Comparison of ENCODE assay signal across 8 mouse cellular contexts in genomic region chr1:30780293-30780692, GRCm38 (mm10).
A peak's percentile ranks its signal among the peaks of the same experiment; 100 is the strongest.
DNase-seq lines count a peak whose midpoint lies in the region; ATAC-seq and TF ChIP-seq lines count a peak whose summit lies in the region.

No protein-coding gene starts in this region.

- H3K27ac ChIP-seq in midbrain, embryonic 10.5 days (replicated peaks): no peak overlapping the region

- 50% methylated on average over 6 of the region's 6 CpGs for WGBS in midbrain, embryonic 10.5 days

- TF ChIP-seq CTCF in Patski (IDR thresholded peaks at IDR 0.05): peak; percentile 57

- CTCF ChIA-PET in Patski (lab: Charles Lee): interaction anchor here (0.8 to 5.6 kb wide), 6 partner anchors 9 to 369 kb away, joined by 3 to 30 read pairs (median 4); no protein-coding TSS in a partner anchor

- H3K9me3 ChIP-seq in midbrain, embryonic 10.5 days (replicated peaks): no peaks in the 10 kb centered on the region

- no peak overlapping the region for H3K4me3 ChIP-seq in midbrain, embryonic 10.5 days

- peak; percentile 18 for DNase-seq in heart, adult 8-10 months (ENCODE audit: low spot score)
- no peak for DNase-seq in heart, adult 9 months (ENCODE audit: low spot score in 2 of 2)
- peak; percentile 67 for DNase-seq in A20 (ENCODE audit: low read depth, low spot score)
- no peak for DNase-seq in Patski (ENCODE audit: low read depth, low spot score)
- peak; percentile 74 for DNase-seq in kidney, adult 9 months
- peak; percentile 47 for DNase-seq in thymus, postnatal 14 days
- no peak for DNase-seq in cerebellum, adult 18-20 months
- no peak for DNase-seq in midbrain, embryonic 10.5 days (ENCODE audit: low spot score)

- POLR2A ChIA-PET in Patski (lab: Charles Lee): no interaction called here

- in situ Hi-C loops in Patski (cut with MboI; ENCODE audit: low pct_unique_long_range_greater_than_20kb): loop anchor here (5.0 kb wide), 1 partner anchor 372 kb away; no protein-coding TSS in a partner anchor

- ATAC-seq in Patski: no peak

- no peaks in the 10 kb centered on the region for H3K36me3 ChIP-seq in midbrain, embryonic 10.5 days

- no peaks in the 10 kb centered on the region for H3K27me3 ChIP-seq in Patski
- no peaks in the 10 kb centered on the region for H3K27me3 ChIP-seq in midbrain, embryonic 10.5 days (ENCODE audit: low read depth, poor library complexity, severe bottlenecking)

- H3K4me1 ChIP-seq in midbrain, embryonic 10.5 days: no peaks in the 10 kb centered on the region

Comparison
In these comparisons a context has a peak if more than half of its experiments do, and no peak if none do; other contexts are left out.
1. DNase-seq: peak in heart, adult 8-10 months (single experiment), A20 (single experiment), kidney, adult 9 months (single experiment) and thymus, postnatal 14 days (single experiment); none in heart, adult 9 months (0 of 2), Patski (single experiment), cerebellum, adult 18-20 months (0 of 2) and midbrain, embryonic 10.5 days (single experiment).